Mouse (Mus musculus) CH12.LX (cell line): Measurements from ENCODE around the gene Tecta. TPM values are rescaled to one million over a fixed set of nuclear protein-coding genes. Genes with fewer than 3 reads are reported as not detected.

Experiments
- DNase-seq: peaks from one replicate; pipeline ENCODE4 v3.0.0-alpha.2; 2013; ENCODE audit errors: extremely low read depth
- H3K27ac ChIP-seq: 2 replicates; pipeline ENCODE4 v1.5.1; 2012; ENCODE audit warnings: low read depth, mild to moderate bottlenecking, control low read depth, moderate library complexity; ENCODE audit not compliant: insufficient read depth
- H3K27me3 ChIP-seq: replicated peaks from 2 replicates; pipeline ENCODE3; 2012; ENCODE audit warnings: inconsistent platforms
- H3K36me3 ChIP-seq, 2 experiments: replicated peaks in 1 of 2; 2 replicates each; pipeline versions ENCODE3 to v1.6.1; 2012; ENCODE audit warnings: inconsistent platforms in 1 of 2, low read length in 1 of 2, mild to moderate bottlenecking in 1 of 2, mixed read lengths in 1 of 2, moderate library complexity in 1 of 2; ENCODE audit not compliant: control insufficient read depth in 1 of 2, insufficient read depth in 1 of 2
- H3K4me1 ChIP-seq, 2 experiments: 2 replicates each; pipeline ENCODE4 v1.6.1; 2012; ENCODE audit warnings: inconsistent platforms in 1 of 2, moderate library complexity in 1 of 2; ENCODE audit not compliant: insufficient read depth in 2 of 2, control insufficient read depth in 1 of 2
- H3K4me2 ChIP-seq: 2 replicates; pipeline ENCODE4 v1.6.1; 2012; ENCODE audit warnings: low read depth, mild to moderate bottlenecking, control low read depth; ENCODE audit not compliant: poor library complexity, insufficient read depth, severe bottlenecking
- H3K4me3 ChIP-seq, 3 experiments: fragments of 150-350 bp in 1 of 3; sonication (generic) in 1 of 3; replicated peaks in 1 of 3; 2 replicates each; pipeline versions ENCODE3 to v1.5.1; 2011 to 2012; ENCODE audit warnings: low read depth in 2 of 3, low read length in 2 of 3, mild to moderate bottlenecking in 2 of 3, moderate library complexity in 2 of 3, control low read depth in 1 of 3, improper control_type of control experiment in 1 of 3, inconsistent platforms in 1 of 3, mixed read lengths in 1 of 3; ENCODE audit not compliant: poor library complexity in 1 of 3
- H3K79me2 ChIP-seq: replicated peaks from 2 replicates; pipeline ENCODE4 v1.6.1; 2012; ENCODE audit warnings: mild to moderate bottlenecking, moderate library complexity; ENCODE audit not compliant: control insufficient read depth, poor library complexity, insufficient read depth, severe bottlenecking; ENCODE audit errors: extremely low read depth
- H3K9ac ChIP-seq: 2 replicates; pipeline ENCODE4 v1.6.1; 2012; ENCODE audit warnings: low read depth, mild to moderate bottlenecking, control low read depth, moderate library complexity; ENCODE audit not compliant: insufficient read depth
- H3K9me3 ChIP-seq: replicated peaks from 2 replicates; pipeline ENCODE3; 2012; ENCODE audit warnings: low read length, inconsistent platforms, mixed read lengths
- BHLHE40 ChIP-seq: IDR thresholded peaks from 2 replicates; pipeline ENCODE4 v1.6.1; 2011; ENCODE audit warnings: mild to moderate bottlenecking, low read depth, low read length, improper control_type of control experiment
- CHD1 ChIP-seq: IDR thresholded peaks from 2 replicates; pipeline ENCODE4 v1.6.1; 2012; ENCODE audit warnings: low read depth, low read length, improper control_type of control experiment, inconsistent platforms
- CHD2 ChIP-seq: IDR thresholded peaks from 2 replicates; pipeline ENCODE4 v1.6.1; 2011; ENCODE audit warnings: low read length, improper control_type of control experiment
- CTCF ChIP-seq, 2 experiments: IDR thresholded peaks in 1 of 2; conservative IDR thresholded peaks in 1 of 2; 2 replicates each; pipeline ENCODE4 v1.5.1; 2011 to 2012; ENCODE audit warnings: low read depth in 2 of 2, low read length in 2 of 2, improper control_type of control experiment in 1 of 2, inconsistent platforms in 1 of 2, mild to moderate bottlenecking in 1 of 2, moderate library complexity in 1 of 2
- E2F4 ChIP-seq: IDR thresholded peaks from 2 replicates; pipeline ENCODE4 v1.6.1; 2011; ENCODE audit warnings: low read depth, low read length, improper control_type of control experiment; ENCODE audit not compliant: insufficient replicate concordance
- ELF1 ChIP-seq: IDR thresholded peaks from 2 replicates; pipeline ENCODE4 v1.6.1; 2014; ENCODE audit warnings: low read depth, mild to moderate bottlenecking, inconsistent platforms, low read length, improper control_type of control experiment
- EP300 ChIP-seq: IDR thresholded peaks from 2 replicates; pipeline ENCODE4 v1.6.1; 2011; ENCODE audit warnings: low read length, improper control_type of control experiment
- ETS1 ChIP-seq: conservative IDR thresholded peaks from 2 replicates; pipeline ENCODE4 v1.6.1; 2012; ENCODE audit warnings: low read depth, mild to moderate bottlenecking, inconsistent platforms, low read length, improper control_type of control experiment, moderate library complexity
- GABPA ChIP-seq: IDR thresholded peaks from 2 replicates; pipeline ENCODE4 v1.6.1; 2012; ENCODE audit warnings: low read depth, low read length, improper control_type of control experiment, inconsistent platforms; ENCODE audit not compliant: insufficient replicate concordance
- HCFC1 ChIP-seq: IDR thresholded peaks from 2 replicates; pipeline ENCODE4 v1.6.1; 2012; ENCODE audit warnings: low read depth, mild to moderate bottlenecking, inconsistent platforms, low read length, improper control_type of control experiment
- IRF4 ChIP-seq: IDR thresholded peaks from 2 replicates; pipeline ENCODE4 v1.6.1; 2014; ENCODE audit warnings: low read depth, mild to moderate bottlenecking, inconsistent platforms, low read length, improper control_type of control experiment
- JUN ChIP-seq: IDR thresholded peaks from 2 replicates; pipeline ENCODE4 v1.6.1; 2011; ENCODE audit warnings: low read depth, mild to moderate bottlenecking, low read length, improper control_type of control experiment, moderate library complexity; ENCODE audit not compliant: insufficient read depth
- JUND ChIP-seq: conservative IDR thresholded peaks from 2 replicates; pipeline ENCODE4 v1.6.1; 2011; ENCODE audit warnings: low read depth, low read length, improper control_type of control experiment
- KAT2A ChIP-seq: IDR thresholded peaks from 2 replicates; pipeline ENCODE4 v1.6.1; 2012; ENCODE audit warnings: low read length, improper control_type of control experiment, inconsistent platforms; ENCODE audit not compliant: insufficient replicate concordance
- MAFK ChIP-seq: IDR thresholded peaks from 2 replicates; pipeline ENCODE4 v1.6.1; 2011; ENCODE audit warnings: low read length, improper control_type of control experiment; ENCODE audit not compliant: insufficient replicate concordance
- MAX ChIP-seq: IDR thresholded peaks from 2 replicates; pipeline ENCODE4 v1.6.1; 2011; ENCODE audit warnings: low read length, improper control_type of control experiment
- MAZ ChIP-seq: IDR thresholded peaks from 2 replicates; pipeline ENCODE4 v1.6.1; 2012; ENCODE audit warnings: low read depth, mild to moderate bottlenecking, inconsistent platforms, low read length, improper control_type of control experiment, moderate library complexity
- MEF2A ChIP-seq: IDR thresholded peaks from 2 replicates; pipeline ENCODE4 v1.6.1; 2014; ENCODE audit warnings: low read depth, mild to moderate bottlenecking, inconsistent platforms, low read length, improper control_type of control experiment, borderline replicate concordance
- MXI1 ChIP-seq: IDR thresholded peaks from 2 replicates; pipeline ENCODE4 v1.6.1; 2011; ENCODE audit warnings: mild to moderate bottlenecking, low read depth, low read length, improper control_type of control experiment
- MYC ChIP-seq: IDR thresholded peaks from 2 replicates; pipeline ENCODE4 v1.6.1; 2011; ENCODE audit warnings: low read depth, mild to moderate bottlenecking, improper control_type of control experiment, low read length
- NELFE ChIP-seq: IDR thresholded peaks from 2 replicates; pipeline ENCODE4 v1.6.1; 2011; ENCODE audit warnings: low read depth, low read length, improper control_type of control experiment
- NRF1 ChIP-seq: IDR thresholded peaks from 2 replicates; pipeline ENCODE4 v1.6.1; 2014; ENCODE audit warnings: low read depth, mild to moderate bottlenecking, inconsistent platforms, low read length, improper control_type of control experiment, moderate library complexity
- PAX5 ChIP-seq: IDR thresholded peaks from 2 replicates; pipeline ENCODE4 v1.6.1; 2012; ENCODE audit warnings: low read length, inconsistent platforms, mixed read lengths
- POLR2A ChIP-seq: IDR thresholded peaks from 2 replicates; pipeline ENCODE4 v1.6.1; 2011; ENCODE audit warnings: low read depth, mild to moderate bottlenecking, improper control_type of control experiment, low read length
- POLR2AphosphoS2 ChIP-seq: IDR thresholded peaks from 2 replicates; pipeline ENCODE4 v1.6.1; 2011; ENCODE audit warnings: low read depth, low read length, improper control_type of control experiment
- RAD21 ChIP-seq: IDR thresholded peaks from 2 replicates; pipeline ENCODE4 v1.6.1; 2011; ENCODE audit warnings: low read depth, mild to moderate bottlenecking, low read length, improper control_type of control experiment, moderate library complexity
- RCOR1 ChIP-seq: conservative IDR thresholded peaks from 2 replicates; pipeline ENCODE4 v1.6.1; 2012; ENCODE audit warnings: low read depth, mild to moderate bottlenecking, inconsistent platforms, low read length, improper control_type of control experiment
- SIN3A ChIP-seq: IDR thresholded peaks from 2 replicates; pipeline ENCODE4 v1.6.1; 2012; ENCODE audit warnings: low read length, improper control_type of control experiment, inconsistent platforms
- SMC3 ChIP-seq: IDR thresholded peaks from 2 replicates; pipeline ENCODE4 v1.6.1; 2011; ENCODE audit warnings: low read depth, low read length, improper control_type of control experiment
- TBP ChIP-seq: conservative IDR thresholded peaks from 2 replicates; pipeline ENCODE4 v1.6.1; 2011; ENCODE audit warnings: low read depth, low read length, improper control_type of control experiment
- TCF12 ChIP-seq: IDR thresholded peaks from 2 replicates; pipeline ENCODE4 v1.6.1; 2014; ENCODE audit warnings: low read depth, mild to moderate bottlenecking, inconsistent platforms, low read length, improper control_type of control experiment
- UBTF ChIP-seq: IDR thresholded peaks from 2 replicates; pipeline ENCODE4 v1.6.1; 2012; ENCODE audit warnings: low read depth, mild to moderate bottlenecking, inconsistent platforms, low read length, improper control_type of control experiment, moderate library complexity
- USF1 ChIP-seq: IDR thresholded peaks from 2 replicates; pipeline ENCODE4 v1.6.1; 2014; ENCODE audit warnings: low read depth, mild to moderate bottlenecking, inconsistent platforms, low read length, improper control_type of control experiment
- USF2 ChIP-seq: conservative IDR thresholded peaks from 2 replicates; pipeline ENCODE4 v1.6.1; 2011; ENCODE audit warnings: low read depth, low read length, improper control_type of control experiment
- ZC3H11A ChIP-seq: IDR thresholded peaks from 2 replicates; pipeline ENCODE4 v1.6.1; 2012; ENCODE audit warnings: low read depth, mild to moderate bottlenecking, inconsistent platforms, low read length, improper control_type of control experiment
- ZKSCAN1 ChIP-seq: IDR thresholded peaks from 2 replicates; pipeline ENCODE4 v1.6.1; 2012; ENCODE audit warnings: low read depth, inconsistent platforms, low read length, improper control_type of control experiment, borderline replicate concordance
- ZMIZ1 ChIP-seq: IDR thresholded peaks from 2 replicates; pipeline ENCODE4 v1.6.1; 2012; ENCODE audit warnings: low read depth, mild to moderate bottlenecking, inconsistent platforms, low read length, improper control_type of control experiment
- ZNF384 ChIP-seq: IDR thresholded peaks from 2 replicates; pipeline ENCODE4 v1.6.1; 2012; ENCODE audit warnings: low read depth, low read length, improper control_type of control experiment, inconsistent platforms
- dilution Hi-C: fragments of 300-500 bp; cut with MboI; formaldehyde crosslinking; loops from 2 replicates; pipeline ENCODE4 v1.14.3; 2020; ENCODE audit warnings: low sequenced_read_pairs; ENCODE audit not compliant: extremely low pct_unique_long_range_greater_than_20kb, extremely low pct_ligation_motif_present
- in situ Hi-C: fragments of 300-500 bp; cut with MboI; formaldehyde crosslinking; loops from 3 replicates; pipeline ENCODE4 v1.14.3; 2019; ENCODE audit warnings: low sequenced_read_pairs, low pct_ligation_motif_present, low pct_unique_long_range_greater_than_20kb, mixed read lengths
- polyA plus RNA-seq: library from polyadenylated mRNA; unstranded; fragments of >175 nt; gene quantifications from 2 replicates; pipeline ENCODE4 v1.2.1, GENCODE M21; 2012; ENCODE audit warnings: low read depth; ENCODE audit not compliant: insufficient read length
- total RNA-seq, 2 experiments: library from RNA; depleted of rRNA; stranded (reverse); fragments of 300-350 nt in 1 of 2; fragments of >200 nt in 1 of 2; gene quantifications; 2 replicates each; pipeline ENCODE4 v1.2.3; 2012 to 2014

Gene Tecta
- total and polyA plus RNA-seq, 3 experiments: 0.04 to 0.09 TPM; not detected in 1

DNA sequence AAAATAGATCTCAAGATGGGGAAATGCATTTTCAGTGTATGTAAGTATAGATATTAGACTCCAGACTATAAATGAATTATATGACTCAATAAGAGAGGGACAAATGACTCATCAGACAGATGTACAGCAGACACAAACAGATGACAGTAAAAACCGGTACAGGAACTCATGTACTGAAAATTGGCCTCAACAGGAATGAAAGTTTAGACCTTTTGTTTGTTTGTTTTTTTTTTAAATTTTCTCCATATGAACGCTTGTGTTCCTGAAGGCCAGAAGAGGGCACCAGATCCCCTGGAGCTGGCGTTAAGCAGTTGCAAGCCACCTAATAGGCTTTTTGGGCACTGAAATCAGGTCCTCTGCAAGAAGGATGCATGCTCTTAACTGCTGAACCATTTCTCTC is 85.9 kb downstream of the Tecta start:
- H3K79me2 ChIP-seq: no peaks in the 10 kb centered on the region
- peaks cover 11 to 20% of the 10 kb centered on the region in 2 experiments for H3K4me1 ChIP-seq
- H3K4me3 ChIP-seq: no peak overlapping the region
- DNase-seq: peak; percentile 77
- TF ChIP-seq NELFE (0 out of 2 replicates have a peak, but pooled peaks have one; percentile 15), USF2 (no peak), POLR2A (no peak), TCF12 (peak; percentile 91), PAX5 (no peak), USF1 (no peak), RAD21 (peak; percentile 33), NRF1 (no peak), MXI1 (no peak; the same call in 1 of the 2 replicates), JUND (peak; percentile 99), CTCF (conservative IDR thresholded peaks at IDR 0.05 in 1 of 2, IDR thresholded peaks at IDR 0.05 in 1 of 2; ENCODE audit: low read depth in 2 of 2, low read length in 2 of 2) (peak in 1 of 2 experiments; percentile 58; a peak in 2 of 4 replicates), UBTF (no peak), CHD2 (peak; percentile 56; the same call in 1 of the 2 replicates), E2F4 (no peak), JUN (peak; percentile 99), RCOR1 (peak; percentile 96), TBP (no peak), ETS1 (peak; percentile 91), POLR2AphosphoS2 (no peak), ZKSCAN1 (no peak), ZC3H11A (no peak), MAZ (peak; percentile 50; the same call in 1 of the 2 replicates), SMC3 (peak; percentile 32; the same call in 1 of the 2 replicates), EP300 (peak; percentile 99), MAX (0 out of 2 replicates have a peak, but pooled peaks have one; percentile 24), IRF4 (peak; percentile 98), MYC (peak; percentile 61), ZMIZ1 (no peak), ELF1 (peak; percentile 15; the same call in 1 of the 2 replicates), KAT2A (no peak), BHLHE40 (peak; percentile 74), CHD1 (no peak), GABPA (no peak), SIN3A (peak; percentile 76), MEF2A (peak; percentile 98), ZNF384 (peak; percentile 87), MAFK (peak; percentile 69; the same call in 1 of the 2 replicates), HCFC1 (peak; percentile 27; the same call in 1 of the 2 replicates)
- TF ChIP-seq, all 38 proteins: peak for 22
- dilution Hi-C loops (no loop called here), in situ Hi-C loops (no loop called here)
- no peak overlapping the region for H3K9ac ChIP-seq
- H3K9me3 ChIP-seq: no peaks in the 10 kb centered on the region
- H3K36me3 ChIP-seq: no peaks in the 10 kb centered on the region
- H3K4me2 ChIP-seq: no peak overlapping the region
- no peak overlapping the region for H3K27ac ChIP-seq
- H3K27me3 ChIP-seq: no peaks in the 10 kb centered on the region
